In the genomic region with DNA sequence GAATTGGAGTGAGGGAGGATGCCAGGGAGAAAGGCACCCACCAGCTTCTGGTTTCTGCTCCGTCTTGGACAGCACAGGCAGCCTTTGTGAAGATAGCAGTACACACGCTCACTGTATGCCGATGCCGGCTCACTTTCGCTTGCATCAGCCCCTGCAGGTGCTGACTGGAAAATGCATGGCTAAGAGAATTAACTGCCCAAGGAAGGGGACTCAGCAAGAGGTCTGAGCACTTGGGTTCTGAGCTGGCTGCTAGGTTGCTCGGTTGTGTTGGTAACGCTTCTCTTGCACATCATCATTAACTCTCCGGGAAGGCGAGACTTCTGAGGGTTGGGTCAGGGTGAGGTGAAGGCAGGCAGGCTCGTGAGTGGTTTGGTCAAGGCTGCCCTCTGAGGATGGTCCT, we compare ENCODE assay signal across 12 mouse cellular contexts. TPM values are rescaled to one million over a fixed set of nuclear protein-coding genes. Genes with fewer than 3 reads are reported as not detected.
DNase-seq lines count a peak whose midpoint lies in the region; ATAC-seq and TF ChIP-seq lines count a peak whose summit lies in the region.
"Had no signal": no experiment of that assay in that cellular context is flagged by ENCODE, and none has a peak within 500 bp of the region (broad histone marks: within the 10 kb centered on the region; RNA-seq: fewer than 3 reads in every experiment).

No protein-coding gene starts in this region.

- no peak for TF ChIP-seq POLR2A in brain, embryonic 14.5 days (IDR thresholded peaks at IDR 0.05; ENCODE audit: borderline replicate concordance, extremely low read depth, insufficient read depth, insufficient read length, poor library complexity, severe bottlenecking)

- no peak overlapping the region for H3K9ac ChIP-seq in liver, embryonic 11.5 days (ENCODE audit: low read depth, low read length)
- no peak overlapping the region for H3K9ac ChIP-seq in hindbrain, embryonic 12.5 days
- no peak overlapping the region for H3K9ac ChIP-seq in midbrain, embryonic 15.5 days
- H3K9ac ChIP-seq: forebrain, embryonic 12.5 days had no signal

- no peaks in the 10 kb centered on the region; the same call in 1 of the 2 replicates for H3K4me1 ChIP-seq in liver, embryonic 11.5 days (replicated peaks; ENCODE audit: control insufficient read depth, insufficient read depth, low read length)
- H3K4me1 ChIP-seq in hindbrain, embryonic 12.5 days = peaks cover 51% of the 10 kb centered on the region
- peaks cover 19% of the 10 kb centered on the region for H3K4me1 ChIP-seq in midbrain, embryonic 15.5 days

- peaks cover 85% of the 10 kb centered on the region for H3K27me3 ChIP-seq in liver, embryonic 11.5 days (replicated peaks; ENCODE audit: control insufficient read depth, insufficient read depth, low read length)
- peaks cover 100% of the 10 kb centered on the region for H3K27me3 ChIP-seq in hindbrain, embryonic 12.5 days
- peaks cover 98% of the 10 kb centered on the region for H3K27me3 ChIP-seq in midbrain, embryonic 15.5 days (replicated peaks)

- WGBS in liver, embryonic 11.5 days = 4% methylated on average over 10 of the region's 10 CpGs
- 3% methylated on average over 10 of the region's 10 CpGs for WGBS in hindbrain, embryonic 12.5 days
- under 1% methylated on average over 10 of the region's 10 CpGs for WGBS in midbrain, embryonic 15.5 days

- H3K4me2 ChIP-seq in liver, embryonic 11.5 days = peak overlapping the region; percentile 25; the same call in 1 of the 2 replicates
- H3K4me2 ChIP-seq in hindbrain, embryonic 12.5 days (replicated peaks) = 0 out of 2 replicates have a peak overlapping the region, but pooled peaks have one; percentile 44
- no peak overlapping the region for H3K4me2 ChIP-seq in midbrain, embryonic 15.5 days

- peak; percentile 40; the same call in 1 of the 2 replicates for TF ChIP-seq CTCF in brain, embryonic 14.5 days (IDR thresholded peaks at IDR 0.05; ENCODE audit: borderline replicate concordance, extremely low read depth, insufficient read depth, insufficient read length)

- H3K9me3 ChIP-seq in liver, embryonic 11.5 days (ENCODE audit: control insufficient read depth, low read length) = no peaks in the 10 kb centered on the region
- no peaks in the 10 kb centered on the region for H3K9me3 ChIP-seq in hindbrain, embryonic 12.5 days (replicated peaks)
- H3K9me3 ChIP-seq in midbrain, embryonic 15.5 days = no peaks in the 10 kb centered on the region

- no peaks in the 10 kb centered on the region for H3K36me3 ChIP-seq in liver, embryonic 11.5 days (ENCODE audit: control insufficient read depth, insufficient read depth, low read length)
- no peaks in the 10 kb centered on the region for H3K36me3 ChIP-seq in hindbrain, embryonic 12.5 days
- no peaks in the 10 kb centered on the region for H3K36me3 ChIP-seq in midbrain, embryonic 15.5 days (replicated peaks)
- H3K36me3 ChIP-seq: forebrain, embryonic 12.5 days; G1E had no signal

- H3K4me3 ChIP-seq in liver, embryonic 11.5 days (ENCODE audit: low read depth, low read length) = no peak overlapping the region; the same call in 1 of the 2 replicates
- H3K4me3 ChIP-seq in hindbrain, embryonic 12.5 days = no peak overlapping the region
- no peak overlapping the region for H3K4me3 ChIP-seq in midbrain, embryonic 15.5 days
- H3K4me3 ChIP-seq: forebrain, embryonic 12.5 days had no signal

- no peak for ATAC-seq in liver, embryonic 11.5 days (replicated peaks; ENCODE audit: low FRiP score)
- no peak for ATAC-seq in hindbrain, embryonic 12.5 days (ENCODE audit: low FRiP score)
- ATAC-seq in midbrain, embryonic 15.5 days (replicated peaks) = peak; percentile 28; the same call in 1 of the 2 replicates

- no peak for DNase-seq in liver, embryonic 11.5 days (ENCODE audit: low spot score)
- DNase-seq in liver (no peak), MN1 (ENCODE audit: low spot score) (no peak)
- no peak for DNase-seq in brain, embryonic 14.5 days (ENCODE audit: low read depth)
- DNase-seq in gastrocnemius, adult 8-10 months (ENCODE audit: low spot score in 2 of 2) = no peak
- DNase-seq in gastrocnemius, postnatal 25 days = no peak
- DNase-seq: adrenal gland, adult 8-10 months; lung, postnatal 4 days had no signal

- H3K27ac ChIP-seq in liver, embryonic 11.5 days (ENCODE audit: low read depth, low read length) = no peak overlapping the region
- H3K27ac ChIP-seq in hindbrain, embryonic 12.5 days = no peak overlapping the region
- H3K27ac ChIP-seq in midbrain, embryonic 15.5 days = no peak overlapping the region
- H3K27ac ChIP-seq: forebrain, embryonic 12.5 days had no signal

RNA-seq across cellular contexts. Expression of a gene that starts 9.2 kb away (rescaled TPM):
- polyA plus RNA-seq in liver, embryonic 11.5 days (2014; fragmentation: Nextera tagmentation; extraction: Ambion mirVana) = 2.2 and 2.9 TPM in 2 replicates
- 30.3 and 38.2 TPM in 2 replicates for polyA plus RNA-seq in brain, embryonic 14.5 days (2012; rRNA removed)
- 46.1 and 63.6 TPM in 2 replicates for polyA plus RNA-seq in hindbrain, embryonic 12.5 days (2016; fragmentation: Nextera tagmentation; extraction: Ambion mirVana)
- 18.4 and 23.8 TPM in 2 replicates for polyA plus RNA-seq in midbrain, embryonic 15.5 days (2015; fragmentation: Nextera tagmentation; extraction: Ambion mirVana)
- total RNA-seq in gastrocnemius, adult 8-10 months (2022) = under 1 TPM; 0.38 to 0.68 (median 0.54) TPM
- total RNA-seq in gastrocnemius, postnatal 25 days (2021) = under 1 TPM in 1 of 2 experiments, not detected in 1; 0.23 TPM
- total RNA-seq: adrenal gland, adult 8-10 months had no signal
- polyA plus RNA-seq: G1E had no signal
